Mouse (Mus musculus): ENCODE data around the gene Carnmt1.

- TF ChIP-seq POLR2A (IDR thresholded peaks at IDR 0.05; ENCODE audit: insufficient read depth, low read length) (no peak), CTCF (IDR thresholded peaks at IDR 0.05; ENCODE audit: low read depth, low read length) (no peak)
Measured at GRCm38 (mm10) chr19:18743946-18744345, 73.4 kb downstream of the Carnmt1 start.

Data from ES-Bruce4 (cell line).